Mouse (Mus musculus) inflammation-experienced regulatory T-cells, adult 6 months (primary cell): ENCODE results near the gene Rabep1. TPM values are rescaled to one million over a fixed set of nuclear protein-coding genes. Genes with fewer than 3 reads are reported as not detected.
"Not testable (repeated sequence)": the region's sequence is repeated elsewhere in the genome, so short reads cannot be mapped to it uniquely, and the experiment has no call there.

Experiments
- ATAC-seq: one replicate; pipeline ENCODE4 v1.8.0; 2017
- polyA plus RNA-seq, 3 experiments: library from polyadenylated mRNA; unstranded; fragments of 100-300 nt; shearing (Covaris generic); gene quantifications; one replicate each; pipeline ENCODE4 v1.2.1; 2017

Gene Rabep1
- polyA plus RNA-seq, 3 experiments from 2014 or later = 9.9 to 13.0 (median 11.4) TPM

- ATAC-seq = no peak
Measured at GRCm38 (mm10) chr11:70831201-70831600, 13.4 kb upstream of the Rabep1 start.

GRCm38 (mm10) chr11:70833408-70833807, 11.2 kb upstream of the Rabep1 start:
- no peak for ATAC-seq

GRCm38 (mm10) chr11:70833831-70834230, 10.7 kb upstream of the Rabep1 start:
- ATAC-seq = no peak

- no peak for ATAC-seq
Measured at GRCm38 (mm10) chr11:70835381-70835831, 9.2 kb upstream of the Rabep1 start.

GRCm38 (mm10) chr11:70837031-70837430, 7.5 kb upstream of the Rabep1 start:
- no peak for ATAC-seq

- no peak for ATAC-seq
Measured at GRCm38 (mm10) chr11:70838610-70839009, 6.0 kb upstream of the Rabep1 start.

- no peak for ATAC-seq
Measured at GRCm38 (mm10) chr11:70842983-70843382, 1.6 kb upstream of the Rabep1 start.

- no peak for ATAC-seq
Measured at GRCm38 (mm10) chr11:70843701-70844551, 652 bp upstream of the Rabep1 start.

GRCm38 (mm10) chr11:70845457-70845978, 940 bp downstream of the Rabep1 start:
- no peak for ATAC-seq

- ATAC-seq = no peak
Measured at GRCm38 (mm10) chr11:70846029-70846428, 1.5 kb downstream of the Rabep1 start.

GRCm38 (mm10) chr11:70860371-70860770, 15.8 kb downstream of the Rabep1 start:
- no peak for ATAC-seq

GRCm38 (mm10) chr11:70863204-70863603, 18.6 kb downstream of the Rabep1 start:
- ATAC-seq = not testable (repeated sequence)

GRCm38 (mm10) chr11:70865223-70865622, 20.6 kb downstream of the Rabep1 start:
- no peak for ATAC-seq

GRCm38 (mm10) chr11:70869263-70869662, 24.7 kb downstream of the Rabep1 start:
- ATAC-seq = no peak

- ATAC-seq = no peak
Measured at GRCm38 (mm10) chr11:70869811-70870210, 25.2 kb downstream of the Rabep1 start.

- ATAC-seq = no peak
Measured at GRCm38 (mm10) chr11:70870407-70870806, 25.8 kb downstream of the Rabep1 start.

GRCm38 (mm10) chr11:70871110-70871509, 26.5 kb downstream of the Rabep1 start:
- ATAC-seq = no peak

GRCm38 (mm10) chr11:70871766-70872330, 27.3 kb downstream of the Rabep1 start:
- ATAC-seq = no peak

GRCm38 (mm10) chr11:70873846-70874613, 29.5 kb downstream of the Rabep1 start:
- ATAC-seq = no peak

GRCm38 (mm10) chr11:70877670-70878069, 33.1 kb downstream of the Rabep1 start:
- ATAC-seq = no peak

- no peak for ATAC-seq
Measured at GRCm38 (mm10) chr11:70882905-70883430, 38.4 kb downstream of the Rabep1 start.

- ATAC-seq = no peak
Measured at GRCm38 (mm10) chr11:70890643-70891042, 46.1 kb downstream of the Rabep1 start.

- ATAC-seq = no peak
Measured at GRCm38 (mm10) chr11:70891616-70892015, 47.0 kb downstream of the Rabep1 start.
